Mouse (Mus musculus) MEL (cell line): ENCODE results near the gene Fhdc1. TPM values are rescaled to one million over a fixed set of nuclear protein-coding genes. Genes with fewer than 3 reads are reported as not detected.

Experiments
- DNase-seq: peaks from one replicate; pipeline ENCODE4 v3.0.0; 2011; ENCODE audit warnings: low read depth, low spot score
- H3K27ac ChIP-seq: 2 replicates; pipeline ENCODE4 v1.5.1; 2012; ENCODE audit warnings: low read depth, mild to moderate bottlenecking, control low read depth, low read length, moderate library complexity; ENCODE audit not compliant: control insufficient read depth
- H3K27me3 ChIP-seq, 2 experiments: fragments of 150-350 bp in 1 of 2; sonication (generic) in 1 of 2; 2 replicates each; pipeline ENCODE4 v1.6.1; 2012; ENCODE audit warnings: low read length in 2 of 2, mild to moderate bottlenecking in 2 of 2, improper control_type of control experiment in 1 of 2, moderate library complexity in 1 of 2; ENCODE audit not compliant: insufficient read depth in 2 of 2, control insufficient read depth in 1 of 2
- H3K36me3 ChIP-seq, 2 experiments: 2 replicates each; pipeline ENCODE4 v1.6.1; 2012 to 2014; ENCODE audit warnings: low read length in 2 of 2, improper control_type of control experiment in 1 of 2, inconsistent platforms in 1 of 2, mild to moderate bottlenecking in 1 of 2; ENCODE audit not compliant: insufficient read depth in 2 of 2, control insufficient read depth in 1 of 2
- H3K4me1 ChIP-seq, 2 experiments: fragments of 150-350 bp in 1 of 2; sonication (generic) in 1 of 2; 2 replicates each; pipeline ENCODE4 v1.6.1; 2012; ENCODE audit warnings: low read length in 2 of 2, improper control_type of control experiment in 1 of 2, mild to moderate bottlenecking in 1 of 2; ENCODE audit not compliant: insufficient read depth in 2 of 2, control insufficient read depth in 1 of 2
- H3K4me3 ChIP-seq, 2 experiments: fragments of 150-350 bp in 1 of 2; sonication (generic) in 1 of 2; 2 replicates each; pipeline ENCODE4 v1.5.1; 2012; ENCODE audit warnings: low read depth in 2 of 2, low read length in 2 of 2, mild to moderate bottlenecking in 2 of 2, moderate library complexity in 2 of 2, control low read depth in 1 of 2, improper control_type of control experiment in 1 of 2; ENCODE audit not compliant: control insufficient read depth in 1 of 2, insufficient read depth in 1 of 2
- H3K79me2 ChIP-seq: 2 replicates; pipeline ENCODE4 v1.6.1; 2012; ENCODE audit warnings: mild to moderate bottlenecking, low read length, moderate library complexity; ENCODE audit not compliant: control insufficient read depth, poor library complexity, insufficient read depth
- H3K9ac ChIP-seq: 2 replicates; pipeline ENCODE4 v1.6.1; 2012; ENCODE audit warnings: low read depth, mild to moderate bottlenecking, control low read depth, low read length, moderate library complexity; ENCODE audit not compliant: control insufficient read depth, poor library complexity, severe bottlenecking
- H3K9me3 ChIP-seq: fragments of 150-350 bp; sonication (generic); replicated peaks from 2 replicates; pipeline ENCODE4 v1.6.1; 2012; ENCODE audit warnings: mild to moderate bottlenecking, low read length, improper control_type of control experiment, moderate library complexity; ENCODE audit not compliant: insufficient read depth
- BHLHE40 ChIP-seq: IDR thresholded peaks from 2 replicates; pipeline ENCODE4 v1.6.1; 2012; ENCODE audit warnings: low read depth, mild to moderate bottlenecking, inconsistent platforms, low read length, improper control_type of control experiment, borderline replicate concordance
- CHD2 ChIP-seq: IDR thresholded peaks from 2 replicates; pipeline ENCODE4 v1.6.1; 2011; ENCODE audit warnings: low read length, improper control_type of control experiment
- CTCF ChIP-seq, 3 experiments: IDR thresholded peaks in 2 of 3; conservative IDR thresholded peaks in 1 of 3; 2 replicates each; pipeline ENCODE4 v1.5.1; 2011 to 2012; ENCODE audit warnings: low read length in 3 of 3, low read depth in 2 of 3, mild to moderate bottlenecking in 2 of 3, improper control_type of control experiment in 1 of 3, inconsistent platforms in 1 of 3, mixed read lengths in 1 of 3, moderate library complexity in 1 of 3; ENCODE audit not compliant: control insufficient read depth in 1 of 3, insufficient read depth in 1 of 3, poor library complexity in 1 of 3, severe bottlenecking in 1 of 3
- E2F4 ChIP-seq: IDR thresholded peaks from 2 replicates; pipeline ENCODE4 v1.6.1; 2011; ENCODE audit warnings: low read depth, low read length, improper control_type of control experiment, borderline replicate concordance
- ELF1 ChIP-seq: IDR thresholded peaks from 2 replicates; pipeline ENCODE4 v1.6.1; 2014; ENCODE audit warnings: low read depth, mild to moderate bottlenecking, inconsistent platforms, low read length, improper control_type of control experiment, moderate library complexity
- EP300 ChIP-seq, 2 experiments: IDR thresholded peaks; 2 replicates each; pipeline ENCODE4 v1.6.1; 2011; ENCODE audit warnings: improper control_type of control experiment in 2 of 2, low read length in 2 of 2, low read depth in 1 of 2, mild to moderate bottlenecking in 1 of 2
- ETS1 ChIP-seq: IDR thresholded peaks from 2 replicates; pipeline ENCODE4 v1.6.1; 2012; ENCODE audit warnings: low read depth, mild to moderate bottlenecking, inconsistent platforms, low read length, improper control_type of control experiment, moderate library complexity
- GABPA ChIP-seq: IDR thresholded peaks from 2 replicates; pipeline ENCODE4 v1.6.1; 2012; ENCODE audit warnings: low read depth, mild to moderate bottlenecking, inconsistent platforms, low read length, improper control_type of control experiment, moderate library complexity
- GATA1 ChIP-seq: IDR thresholded peaks from 2 replicates; pipeline ENCODE4 v1.6.1; 2011; ENCODE audit warnings: low read depth, low read length, improper control_type of control experiment
- MAFK ChIP-seq: IDR thresholded peaks from 2 replicates; pipeline ENCODE4 v1.6.1; 2011; ENCODE audit warnings: low read depth, mild to moderate bottlenecking, low read length, improper control_type of control experiment, borderline replicate concordance
- MAX ChIP-seq: IDR thresholded peaks from 2 replicates; pipeline ENCODE4 v1.6.1; 2011; ENCODE audit warnings: low read length, improper control_type of control experiment
- MAZ ChIP-seq: IDR thresholded peaks from 2 replicates; pipeline ENCODE4 v1.6.1; 2012; ENCODE audit warnings: low read depth, mild to moderate bottlenecking, inconsistent platforms, low read length, improper control_type of control experiment
- MEF2A ChIP-seq: IDR thresholded peaks from 2 replicates; pipeline ENCODE4 v1.6.1; 2014; ENCODE audit warnings: low read depth, mild to moderate bottlenecking, inconsistent platforms, low read length, improper control_type of control experiment; ENCODE audit not compliant: poor library complexity, insufficient replicate concordance, severe bottlenecking; ENCODE audit errors: extremely low read depth
- MXI1 ChIP-seq: IDR thresholded peaks from 2 replicates; pipeline ENCODE4 v1.6.1; 2011; ENCODE audit warnings: mild to moderate bottlenecking, low read depth, low read length, improper control_type of control experiment
- NELFE ChIP-seq: IDR thresholded peaks from 2 replicates; pipeline ENCODE4 v1.6.1; 2011; ENCODE audit warnings: low read depth, low read length, improper control_type of control experiment
- NRF1 ChIP-seq: IDR thresholded peaks from 2 replicates; pipeline ENCODE4 v1.6.1; 2014; ENCODE audit warnings: low read depth, mild to moderate bottlenecking, inconsistent platforms, low read length, improper control_type of control experiment, moderate library complexity; ENCODE audit not compliant: poor library complexity, insufficient read depth, severe bottlenecking
- POLR2AphosphoS5 ChIP-seq: IDR thresholded peaks from 2 replicates; pipeline ENCODE4 v1.6.1; 2012; ENCODE audit warnings: low read depth, borderline replicate concordance, mild to moderate bottlenecking, inconsistent platforms, low read length, moderate library complexity, mixed read lengths
- RAD21 ChIP-seq: IDR thresholded peaks from 2 replicates; pipeline ENCODE4 v1.6.1; 2011; ENCODE audit warnings: mild to moderate bottlenecking, low read depth, low read length, improper control_type of control experiment
- SIN3A ChIP-seq: IDR thresholded peaks from 2 replicates; pipeline ENCODE4 v1.6.1; 2012; ENCODE audit warnings: low read length, improper control_type of control experiment, inconsistent platforms
- TAL1 ChIP-seq: IDR thresholded peaks from 2 replicates; pipeline ENCODE4 v1.6.1; 2012; ENCODE audit warnings: mild to moderate bottlenecking, inconsistent platforms, low read length, moderate library complexity, mixed read lengths
- UBTF ChIP-seq: IDR thresholded peaks from 2 replicates; pipeline ENCODE4 v1.6.1; 2012; ENCODE audit warnings: low read depth, mild to moderate bottlenecking, inconsistent platforms, low read length, improper control_type of control experiment, moderate library complexity, borderline replicate concordance; ENCODE audit not compliant: insufficient read depth
- ZKSCAN1 ChIP-seq: IDR thresholded peaks from 2 replicates; pipeline ENCODE4 v1.6.1; 2012; ENCODE audit warnings: low read depth, mild to moderate bottlenecking, inconsistent platforms, low read length, improper control_type of control experiment, moderate library complexity
- ZNF384 ChIP-seq: IDR thresholded peaks from 2 replicates; pipeline ENCODE4 v1.6.1; 2012; ENCODE audit warnings: low read depth, mild to moderate bottlenecking, inconsistent platforms, low read length, improper control_type of control experiment
- polyA plus RNA-seq, 2 experiments: library from polyadenylated mRNA; stranded (reverse) in 1 of 2; unstranded in 1 of 2; fragments of >175 nt in 1 of 2; fragments of >200 nt in 1 of 2; gene quantifications; 2 replicates each; pipeline versions ENCODE4 v1.2.1 to v1.2.4; 2012; ENCODE audit warnings: low replicate concordance in 2 of 2, low read depth in 1 of 2; ENCODE audit not compliant: insufficient read length in 2 of 2, insufficient read depth in 1 of 2, missing spikeins in 1 of 2
- total RNA-seq: library from RNA; depleted of rRNA; stranded (reverse); fragments of 300-350 nt; gene quantifications from 2 replicates; pipeline ENCODE4 v1.2.3, GENCODE M21; 2012

Fhdc1 gene
- total and polyA plus RNA-seq, 3 experiments = 0.54 to 2.0 TPM; not detected in 1

- H3K9me3 ChIP-seq = no peaks in the 10 kb centered on the region
Measured at GRCm38 (mm10) chr3:84524952-84525351, 44.7 kb upstream of the Fhdc1 start.

GRCm38 (mm10) chr3:84516163-84516562, 35.9 kb upstream of the Fhdc1 start:
- Histone ChIP-seq H3K9me3 (no peaks in the 10 kb centered on the region), H3K27me3 (no peaks in the 10 kb centered on the region), H3K4me1 (peaks cover 2 to 7% of the 10 kb centered on the region in 2 experiments; a peak in 3 of 4 replicates), H3K27ac (no peak overlapping the region), H3K4me3 (no peak overlapping the region), H3K9ac (no peak overlapping the region), H3K36me3 (peaks cover 0 to 10% of the 10 kb centered on the region in 2 experiments; a peak in 2 of 4 replicates), H3K79me2 (no peaks in the 10 kb centered on the region)
- no peak for DNase-seq
- TF ChIP-seq ZKSCAN1 (no peak), UBTF (no peak), MAFK (no peak), MEF2A (no peak), CTCF (IDR thresholded peaks at IDR 0.05 in 2 of 3, conservative IDR thresholded peaks at IDR 0.05 in 1 of 3; ENCODE audit: control insufficient read depth in 1 of 3, insufficient read depth in 1 of 3, low read depth in 2 of 3, low read length in 3 of 3, poor library complexity in 1 of 3, severe bottlenecking in 1 of 3) (no peak), GABPA (no peak), ELF1 (no peak), MAZ (no peak), NELFE (no peak), CHD2 (no peak), BHLHE40 (no peak), EP300 (IDR thresholded peaks at IDR 0.05; ENCODE audit: low read depth in 1 of 2, low read length in 2 of 2) (no peak), GATA1 (no peak), E2F4 (no peak), MXI1 (no peak), SIN3A (no peak), NRF1 (no peak), MAX (no peak), TAL1 (no peak)

More at GRCm38 (mm10) chr3:84524952-84525351, 44.7 kb upstream of the Fhdc1 start:
- no peaks in the 10 kb centered on the region for H3K27me3 ChIP-seq
- no peak overlapping the region for H3K4me3 ChIP-seq
- H3K36me3 ChIP-seq = no peaks in the 10 kb centered on the region; a peak in 2 of 4 replicates
- no peak overlapping the region for H3K9ac ChIP-seq
- H3K4me1 ChIP-seq = no peaks in the 10 kb centered on the region
- H3K79me2 ChIP-seq = no peaks in the 10 kb centered on the region
- no peak for DNase-seq
- TF ChIP-seq ZKSCAN1 (no peak), NRF1 (no peak), POLR2AphosphoS5 (no peak), ETS1 (no peak), ZNF384 (no peak), RAD21 (no peak), NELFE (no peak)
- TF ChIP-seq, all 39 proteins: peak for 0
- no peak overlapping the region for H3K27ac ChIP-seq
